Mouse (Mus musculus) C2C12 (cell line): ENCODE data around the gene Spata19.

ENCODE experiments used
- CTCF ChIP-seq: IDR thresholded peaks from one replicate; pipeline ENCODE4 v1.5.1; 2011; ENCODE audit not compliant: control insufficient read depth, insufficient read depth, insufficient read length
- FOSL1 ChIP-seq: IDR thresholded peaks from one replicate; pipeline ENCODE4 v1.8.0; 2011; ENCODE audit warnings: mild to moderate bottlenecking, low read length; ENCODE audit not compliant: poor library complexity, insufficient read depth, severe bottlenecking
- MYOG ChIP-seq: IDR thresholded peaks from one replicate; pipeline ENCODE4 v1.6.1; 2011; ENCODE audit not compliant: control insufficient read depth, insufficient read length; ENCODE audit errors: extremely low read depth

DNA sequence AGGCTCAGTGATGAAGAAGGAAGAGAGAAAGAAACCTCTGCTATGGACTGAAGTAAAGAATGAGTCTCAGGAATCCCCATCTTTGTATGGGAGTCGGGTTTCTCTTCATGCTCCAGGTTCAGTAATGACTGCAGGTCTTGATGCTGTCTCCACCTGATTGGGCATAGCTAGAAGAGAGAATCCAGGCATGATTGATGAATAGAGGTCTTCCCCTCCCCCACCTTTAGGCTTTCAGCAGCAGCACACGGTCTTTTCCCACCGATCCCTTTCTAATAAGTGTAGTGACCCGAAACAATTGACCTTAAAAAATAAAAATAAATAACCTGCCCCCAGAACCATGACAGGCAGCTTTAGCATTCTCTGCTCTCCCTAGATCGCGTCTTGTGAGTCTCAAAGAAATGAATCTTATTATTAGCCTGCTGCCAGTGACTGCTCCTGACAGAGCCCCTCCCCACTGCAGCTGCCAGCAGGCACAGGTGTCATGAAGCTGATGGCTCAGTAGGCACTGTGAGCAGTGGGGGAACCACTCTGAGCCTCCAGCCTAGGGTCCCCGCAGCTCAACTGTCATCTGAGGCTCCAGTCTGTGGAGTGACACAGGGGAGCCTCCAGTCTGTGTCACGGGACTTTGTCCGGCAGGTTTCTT lies 53.3 kb downstream of the Spata19 start:
- TF ChIP-seq CTCF: no peak
- no peak for TF ChIP-seq FOSL1
- TF ChIP-seq MYOG: no peak
